Mouse (Mus musculus) urinary bladder, postnatal 25 days (tissue): ENCODE results near the gene Mrpl48.
A peak's percentile ranks its signal among the peaks of the same experiment; 100 is the strongest.

Experiments used
- DNase-seq: peaks from one replicate; pipeline ENCODE4 v3.0.0; 2022; ENCODE audit warnings: low spot score

Gene Mrpl48

GRCm38 (mm10) chr7:100533503-100533902 lies 74.6 kb downstream of the Mrpl48 start:
- no peak for DNase-seq

- no peak for DNase-seq
Observed at GRCm38 (mm10) chr7:100530766-100531165, 77.3 kb downstream of the Mrpl48 start.

GRCm38 (mm10) chr7:100524669-100525068 lies 83.4 kb downstream of the Mrpl48 start:
- DNase-seq = no peak

GRCm38 (mm10) chr7:100522222-100522621 lies 85.9 kb downstream of the Mrpl48 start:
- no peak for DNase-seq

- DNase-seq = peak; percentile 91
Observed at GRCm38 (mm10) chr7:100520663-100521285, 87.3 kb downstream of the Mrpl48 start.

GRCm38 (mm10) chr7:100520204-100520603 lies 87.9 kb downstream of the Mrpl48 start:
- DNase-seq = no peak

GRCm38 (mm10) chr7:100514573-100514972 lies 93.5 kb downstream of the Mrpl48 start, which contains the start of gene Dnajb13:
Dnajb13 (minus strand) TSS chr7:100514960.
- no peak for DNase-seq

- no peak for DNase-seq
Observed at GRCm38 (mm10) chr7:100511602-100512001, 96.5 kb downstream of the Mrpl48 start.

GRCm38 (mm10) chr7:100508670-100509069 lies 99.4 kb downstream of the Mrpl48 start:
- no peak for DNase-seq

- no peak for DNase-seq
Observed at GRCm38 (mm10) chr7:100506494-100506893, 101.6 kb downstream of the Mrpl48 start.

- no peak for DNase-seq
Observed at GRCm38 (mm10) chr7:100504740-100505487, 103.2 kb downstream of the Mrpl48 start.

GRCm38 (mm10) chr7:100503076-100503475 lies 105.0 kb downstream of the Mrpl48 start:
- DNase-seq = no peak

- DNase-seq = no peak
Observed at GRCm38 (mm10) chr7:100502374-100502922, 105.7 kb downstream of the Mrpl48 start.

GRCm38 (mm10) chr7:100501844-100502373 lies 106.2 kb downstream of the Mrpl48 start:
- DNase-seq = no peak

GRCm38 (mm10) chr7:100501027-100501843 lies 106.9 kb downstream of the Mrpl48 start:
- no peak for DNase-seq

- DNase-seq = no peak
Observed at GRCm38 (mm10) chr7:100500276-100500977, 107.7 kb downstream of the Mrpl48 start.

- no peak for DNase-seq
Observed at GRCm38 (mm10) chr7:100499465-100499864, 108.6 kb downstream of the Mrpl48 start.

GRCm38 (mm10) chr7:100497982-100498381 lies 110.1 kb downstream of the Mrpl48 start:
- no peak for DNase-seq

- DNase-seq = no peak
Observed at GRCm38 (mm10) chr7:100497402-100497801, 110.7 kb downstream of the Mrpl48 start.

GRCm38 (mm10) chr7:100496791-100497190 lies 111.3 kb downstream of the Mrpl48 start:
- no peak for DNase-seq

GRCm38 (mm10) chr7:100496371-100496770 lies 111.7 kb downstream of the Mrpl48 start:
- no peak for DNase-seq
